Mouse (Mus musculus): ENCODE data around the gene Rin3.

- TF ChIP-seq POLR2A (IDR thresholded peaks at IDR 0.05; ENCODE audit: control insufficient read depth, extremely low read depth, insufficient read depth, low read length, poor library complexity) (no peak), CTCF (IDR thresholded peaks at IDR 0.05; ENCODE audit: borderline replicate concordance, control insufficient read depth, extremely low read depth, insufficient read depth, low read length, poor library complexity) (no peak)
Measured at GRCm38 (mm10) chr12:102422065-102422464, 139.2 kb downstream of the Rin3 start.
